Mouse (Mus musculus): ENCODE results near the gene Syngr2.

- TF ChIP-seq CTCF (IDR thresholded peaks at IDR 0.05; ENCODE audit: borderline replicate concordance, extremely low read depth, insufficient read depth, insufficient read length) (no peak), POLR2A (IDR thresholded peaks at IDR 0.05; ENCODE audit: borderline replicate concordance, extremely low read depth, insufficient read depth, insufficient read length, poor library complexity, severe bottlenecking) (no peak)
Measured at GRCm38 (mm10) chr11:117809407-117810311, at the start of gene Syngr2, which contains the start of gene Gm20708.

Data from brain, embryonic 14.5 days (tissue).